8 mouse cellular contexts compared by ENCODE assay signal in the genomic region with DNA sequence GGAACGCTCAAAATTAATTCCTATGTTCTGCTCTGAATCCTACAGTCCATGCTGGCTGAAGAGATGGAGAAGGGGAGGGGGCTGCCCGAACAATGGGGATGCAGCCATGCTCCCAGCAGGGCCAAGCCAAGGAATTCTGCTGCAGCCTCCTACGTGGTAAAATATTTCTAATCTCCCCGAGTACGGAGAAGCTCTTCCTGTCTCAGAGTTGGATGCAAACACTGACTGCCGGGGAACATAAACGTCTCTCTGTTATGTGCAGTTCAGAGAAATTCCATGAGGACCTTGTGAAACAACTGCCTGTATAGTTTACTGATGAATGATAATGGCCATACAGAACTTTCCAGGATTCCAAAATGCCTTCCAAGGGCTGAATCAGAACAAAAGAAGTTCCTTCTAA.
DNase-seq lines count a peak whose midpoint lies in the region; ATAC-seq and TF ChIP-seq lines count a peak whose summit lies in the region.

No protein-coding gene starts in this region.

- no peaks in the 10 kb centered on the region for H3K27me3 ChIP-seq in heart, adult 2 months (ENCODE audit: control insufficient read depth, insufficient read depth, low read length)
- no peaks in the 10 kb centered on the region for H3K27me3 ChIP-seq in midbrain, embryonic 10.5 days (ENCODE audit: low read depth, poor library complexity, severe bottlenecking)
- H3K27me3 ChIP-seq in midbrain, embryonic 11.5 days (ENCODE audit: control insufficient read depth, insufficient read depth, low read length), result no peaks in the 10 kb centered on the region
- no peaks in the 10 kb centered on the region for H3K27me3 ChIP-seq in limb, embryonic 10.5 days (ENCODE audit: low read depth, poor library complexity, severe bottlenecking)
- no peaks in the 10 kb centered on the region for H3K27me3 ChIP-seq in stomach, postnatal 0 days (ENCODE audit: control insufficient read depth, insufficient read depth, low read length)

- H3K4me3 ChIP-seq in heart, adult 2 months, result no peak overlapping the region
- no peak overlapping the region for H3K4me3 ChIP-seq in midbrain, embryonic 10.5 days
- H3K4me3 ChIP-seq in midbrain, embryonic 11.5 days (ENCODE audit: low read depth, low read length), result no peak overlapping the region
- no peak overlapping the region for H3K4me3 ChIP-seq in limb, embryonic 10.5 days
- no peak overlapping the region for H3K4me3 ChIP-seq in stomach, postnatal 0 days (ENCODE audit: low read depth, low read length)

- no peak overlapping the region for H3K4me2 ChIP-seq in midbrain, embryonic 11.5 days
- H3K4me2 ChIP-seq in stomach, postnatal 0 days (replicated peaks; ENCODE audit: low read depth), result peak overlapping the region; percentile 35; the same call in 1 of the 2 replicates

- peaks cover 19% of the 10 kb centered on the region for H3K4me1 ChIP-seq in heart, adult 2 months (ENCODE audit: control insufficient read depth, insufficient read depth, low read length)
- H3K4me1 ChIP-seq in midbrain, embryonic 10.5 days, result peaks cover 50% of the 10 kb centered on the region
- peaks cover 18% of the 10 kb centered on the region for H3K4me1 ChIP-seq in midbrain, embryonic 11.5 days (ENCODE audit: control insufficient read depth, insufficient read depth, low read length)
- peaks cover 7% of the 10 kb centered on the region; the same call in 1 of the 2 replicates for H3K4me1 ChIP-seq in limb, embryonic 10.5 days
- peaks cover 12% of the 10 kb centered on the region for H3K4me1 ChIP-seq in stomach, postnatal 0 days (replicated peaks; ENCODE audit: control insufficient read depth, insufficient read depth)

- TF ChIP-seq EP300 in heart, adult 2 months (IDR thresholded peaks at IDR 0.05; ENCODE audit: insufficient read depth, low read depth, low read length), result no peak
- no peak for TF ChIP-seq EP300 in stomach, postnatal 0 days (optimal IDR thresholded peaks at IDR 0.05)

- no peak for TF ChIP-seq CTCF in heart, adult 2 months (IDR thresholded peaks at IDR 0.05)
- no peak for TF ChIP-seq CTCF in stomach, postnatal 0 days (IDR thresholded peaks at IDR 0.05; ENCODE audit: low read depth)

- no peak for TF ChIP-seq POLR2A in heart, adult 2 months (IDR thresholded peaks at IDR 0.05; ENCODE audit: insufficient read depth, low read depth, low read length)

- H3K27ac ChIP-seq in heart, adult 2 months, result peak overlapping the region; percentile 49
- peak overlapping the region; percentile 71 for H3K27ac ChIP-seq in midbrain, embryonic 10.5 days (replicated peaks)
- H3K27ac ChIP-seq in midbrain, embryonic 11.5 days (ENCODE audit: low read depth, low read length), result no peak overlapping the region
- 0 out of 2 replicates have a peak overlapping the region, but pooled peaks have one; percentile 21 for H3K27ac ChIP-seq in limb, embryonic 10.5 days
- peak overlapping the region; percentile 86 for H3K27ac ChIP-seq in stomach, postnatal 0 days (replicated peaks)

- intact Hi-C loops in heart, adult 2 months (cut with DNase I), result loop anchor here (5.0 kb wide), 1 partner anchor 52 kb away; no protein-coding TSS in a partner anchor

- H3K9me3 ChIP-seq in midbrain, embryonic 10.5 days (replicated peaks), result no peaks in the 10 kb centered on the region
- no peaks in the 10 kb centered on the region for H3K9me3 ChIP-seq in midbrain, embryonic 11.5 days (ENCODE audit: control insufficient read depth, low read length)
- H3K9me3 ChIP-seq in limb, embryonic 10.5 days (replicated peaks), result no peaks in the 10 kb centered on the region
- H3K9me3 ChIP-seq in stomach, postnatal 0 days (ENCODE audit: control insufficient read depth, low read length), result no peaks in the 10 kb centered on the region

- WGBS in heart, adult 2 months, result 26% methylated on average over 7 of the region's 7 CpGs
- WGBS in midbrain, embryonic 10.5 days, result 51% methylated on average over 7 of the region's 7 CpGs
- 32% methylated on average over 7 of the region's 7 CpGs for WGBS in midbrain, embryonic 11.5 days
- 79% methylated on average over 7 of the region's 7 CpGs for WGBS in limb, embryonic 10.5 days
- WGBS in stomach, postnatal 0 days, result 14% methylated on average over 7 of the region's 7 CpGs

- H3K36me3 ChIP-seq in heart, adult 2 months (ENCODE audit: control insufficient read depth, insufficient read depth, low read length), result peaks cover 11% of the 10 kb centered on the region
- peaks cover 18% of the 10 kb centered on the region for H3K36me3 ChIP-seq in midbrain, embryonic 10.5 days
- H3K36me3 ChIP-seq in midbrain, embryonic 11.5 days (ENCODE audit: control insufficient read depth, insufficient read depth, low read length), result no peaks in the 10 kb centered on the region
- peaks cover 8% of the 10 kb centered on the region for H3K36me3 ChIP-seq in limb, embryonic 10.5 days
- peaks cover 6% of the 10 kb centered on the region; the same call in 1 of the 2 replicates for H3K36me3 ChIP-seq in stomach, postnatal 0 days (ENCODE audit: control insufficient read depth, insufficient read depth, low read length)

- no peak for DNase-seq in heart, adult 2 months
- DNase-seq in heart, adult 9 months (ENCODE audit: low spot score in 2 of 2), result no peak
- DNase-seq in midbrain, embryonic 10.5 days (ENCODE audit: low spot score), result peak; percentile 17
- DNase-seq in midbrain, embryonic 11.5 days (ENCODE audit: low spot score, missing footprints), result no peak
- no peak for DNase-seq in limb, embryonic 10.5 days (ENCODE audit: low spot score)
- no peak for DNase-seq in stomach, postnatal 0 days (ENCODE audit: low spot score)
- DNase-seq in adrenal gland, postnatal 4 days (ENCODE audit: low spot score in 2 of 2), result no peak

- ATAC-seq in midbrain, embryonic 11.5 days (ENCODE audit: low FRiP score), result no peak
- peak; percentile 41 for ATAC-seq in stomach, postnatal 0 days (ENCODE audit: low FRiP score, low TSS enrichment)
- ATAC-seq in erythroid progenitor cell, adult 5-6 weeks (replicated peaks; ENCODE audit: low FRiP score, poor library complexity, severe bottlenecking), result no peak

- H3K79me2 ChIP-seq in heart, adult 2 months (replicated peaks; ENCODE audit: control insufficient read depth, insufficient read depth, low read length), result peaks cover 10% of the 10 kb centered on the region

- H3K9ac ChIP-seq in heart, adult 2 months (ENCODE audit: low read depth, low read length), result no peak overlapping the region; the same call in 1 of the 2 replicates
- no peak overlapping the region for H3K9ac ChIP-seq in midbrain, embryonic 11.5 days (ENCODE audit: low read length)
- no peak overlapping the region for H3K9ac ChIP-seq in stomach, postnatal 0 days (ENCODE audit: low read length)
